Mouse (Mus musculus): ENCODE results near the gene Acp7. TPM values are rescaled to one million over a fixed set of nuclear protein-coding genes. Genes with fewer than 3 reads are reported as not detected.
"Not testable (repeated sequence)": the region's sequence is repeated elsewhere in the genome, so short reads cannot be mapped to it uniquely, and the experiment has no call there.

Acp7 gene
- polyA plus RNA-seq, 1 experiment from 2014 or later = 0.06 TPM

- no peak overlapping the region for H3K4me2 ChIP-seq (replicated peaks)
- no peak overlapping the region for H3K27ac ChIP-seq
- WGBS = 86% methylated on average over 2 of the region's 2 CpGs
- H3K4me1 ChIP-seq (replicated peaks) = no peaks in the 10 kb centered on the region
- no peaks in the 10 kb centered on the region for H3K9me3 ChIP-seq
- H3K4me3 ChIP-seq (replicated peaks) = no peak overlapping the region
- H3K9ac ChIP-seq = no peak overlapping the region
- ATAC-seq = no peak
- H3K36me3 ChIP-seq = no peaks in the 10 kb centered on the region
- H3K27me3 ChIP-seq (replicated peaks) = no peaks in the 10 kb centered on the region
Observed at GRCm38 (mm10) chr7:28645947-28646475, 14.9 kb upstream of the Acp7 start.

- H3K27ac ChIP-seq = no peak overlapping the region
- no peak for ATAC-seq
- no peaks in the 10 kb centered on the region for H3K27me3 ChIP-seq (replicated peaks)
- H3K9me3 ChIP-seq = no peaks in the 10 kb centered on the region
- no peaks in the 10 kb centered on the region for H3K36me3 ChIP-seq
- no peak overlapping the region for H3K4me3 ChIP-seq (replicated peaks)
- no peak overlapping the region for H3K9ac ChIP-seq
- H3K4me1 ChIP-seq (replicated peaks) = no peaks in the 10 kb centered on the region
- H3K4me2 ChIP-seq (replicated peaks) = no peak overlapping the region
- WGBS = 74% methylated on average over 6 of the region's 6 CpGs
Observed at GRCm38 (mm10) chr7:28645366-28645765, 14.2 kb upstream of the Acp7 start.

- H3K27ac ChIP-seq = no peak overlapping the region
- no peak overlapping the region for H3K9ac ChIP-seq
- H3K4me2 ChIP-seq (replicated peaks) = no peak overlapping the region
- H3K27me3 ChIP-seq (replicated peaks) = no peaks in the 10 kb centered on the region
- ATAC-seq = no peak
- H3K4me1 ChIP-seq (replicated peaks) = no peaks in the 10 kb centered on the region
- WGBS = 54% methylated on average over 8 of the region's 8 CpGs
- no peaks in the 10 kb centered on the region for H3K36me3 ChIP-seq
- H3K4me3 ChIP-seq (replicated peaks) = no peak overlapping the region
- H3K9me3 ChIP-seq = no peaks in the 10 kb centered on the region
Observed at GRCm38 (mm10) chr7:28641546-28641945, 10.4 kb upstream of the Acp7 start.

DNA sequence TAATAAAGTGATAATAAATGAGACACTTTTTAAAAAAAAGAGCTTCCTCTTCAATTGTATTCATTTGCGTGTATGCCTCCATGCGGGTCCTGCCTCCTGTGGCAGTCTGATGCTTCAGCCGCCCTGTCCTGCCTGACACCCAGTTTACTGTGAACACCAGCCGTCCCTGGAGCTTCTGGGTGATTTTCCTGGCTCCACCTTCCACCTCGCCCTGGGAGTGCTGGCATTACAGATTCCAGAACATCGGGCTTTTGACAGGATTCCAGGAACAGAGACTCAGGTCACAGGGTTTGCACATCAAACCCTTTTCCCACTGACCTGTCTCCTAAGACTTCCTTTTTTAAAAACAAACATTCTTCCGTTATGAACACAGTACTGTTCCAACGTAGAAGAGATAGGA, 6.4 kb upstream of the Acp7 start:
- H3K4me1 ChIP-seq (replicated peaks) = no peaks in the 10 kb centered on the region
- H3K27me3 ChIP-seq (replicated peaks) = no peaks in the 10 kb centered on the region
- 9% methylated on average over 8 of the region's 8 CpGs for WGBS
- no peaks in the 10 kb centered on the region for H3K9me3 ChIP-seq
- no peaks in the 10 kb centered on the region for H3K36me3 ChIP-seq
- H3K27ac ChIP-seq = no peak overlapping the region
- no peak for ATAC-seq
- H3K9ac ChIP-seq = no peak overlapping the region
- no peak overlapping the region for H3K4me3 ChIP-seq (replicated peaks)
- H3K4me2 ChIP-seq (replicated peaks) = no peak overlapping the region

DNA sequence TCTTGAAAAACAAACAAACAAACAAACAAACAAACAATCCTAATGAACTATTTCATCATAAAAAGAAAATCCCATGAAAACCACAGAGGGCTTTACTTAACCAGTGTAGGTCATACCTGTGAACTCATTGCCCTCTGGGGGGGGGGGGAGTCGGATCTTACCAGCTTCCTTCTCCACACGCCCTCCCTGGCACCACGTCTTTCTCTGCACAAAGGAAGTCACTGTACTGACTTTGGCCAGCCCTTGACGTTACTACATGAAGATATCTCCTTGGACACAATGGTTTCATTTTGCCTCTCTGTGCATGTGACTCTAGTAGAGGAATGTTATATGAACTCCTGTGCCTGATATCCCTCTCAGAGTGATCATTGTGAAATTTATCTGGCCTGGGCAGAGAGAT, 3.0 kb upstream of the Acp7 start:
- Histone ChIP-seq H3K36me3 (no peaks in the 10 kb centered on the region), H3K4me3 (replicated peaks) (no peak overlapping the region), H3K27me3 (replicated peaks) (peaks cover 20% of the 10 kb centered on the region), H3K4me2 (replicated peaks) (no peak overlapping the region), H3K4me1 (replicated peaks) (0 out of 2 replicates have a peak, but pooled peaks cover 5% of the 10 kb centered on the region), H3K9me3 (no peaks in the 10 kb centered on the region), H3K9ac (no peak overlapping the region), H3K27ac (no peak overlapping the region)
- no peak for ATAC-seq
- 45% methylated on average over 4 of the region's 4 CpGs for WGBS

GRCm38 (mm10) chr7:28624791-28625190, 6.3 kb downstream of the Acp7 start:
- Histone ChIP-seq H3K27ac (no peak overlapping the region), H3K27me3 (replicated peaks) (peaks cover 9% of the 10 kb centered on the region), H3K4me3 (replicated peaks) (no peak overlapping the region), H3K4me2 (replicated peaks) (no peak overlapping the region), H3K9me3 (no peaks in the 10 kb centered on the region), H3K4me1 (replicated peaks) (no peaks in the 10 kb centered on the region), H3K36me3 (no peaks in the 10 kb centered on the region), H3K9ac (no peak overlapping the region)
- WGBS = 58% methylated on average over 5 of the region's 5 CpGs
- no peak for ATAC-seq

GRCm38 (mm10) chr7:28619098-28619715, 11.9 kb downstream of the Acp7 start:
- Histone ChIP-seq H3K4me3 (replicated peaks) (no peak overlapping the region), H3K36me3 (no peaks in the 10 kb centered on the region), H3K4me2 (replicated peaks) (no peak overlapping the region), H3K9ac (no peak overlapping the region), H3K27me3 (replicated peaks) (no peaks in the 10 kb centered on the region), H3K27ac (no peak overlapping the region), H3K4me1 (replicated peaks) (no peaks in the 10 kb centered on the region), H3K9me3 (no peaks in the 10 kb centered on the region)
- peak; percentile 78 for ATAC-seq
- WGBS = 47% methylated on average over 9 of the region's 9 CpGs

DNA sequence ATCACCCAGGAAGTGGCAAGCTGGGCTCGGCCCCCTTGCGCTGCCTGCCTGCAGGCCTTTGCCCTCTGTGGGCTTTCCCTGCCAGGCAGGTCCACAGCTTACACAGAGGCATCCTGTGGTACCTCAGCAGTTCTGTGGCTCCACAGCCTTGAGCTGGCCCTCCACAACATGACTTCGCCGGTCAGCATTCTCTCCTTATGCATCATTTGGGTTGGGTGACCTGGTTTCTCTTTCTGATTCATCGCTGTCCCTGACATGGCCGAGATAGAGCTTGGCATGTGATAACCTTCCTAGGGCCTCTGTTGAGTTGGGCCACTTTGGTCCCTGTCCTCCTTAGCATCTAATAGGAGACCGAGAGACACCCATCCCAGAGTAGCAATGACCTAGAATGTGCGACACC, 25.2 kb downstream of the Acp7 start:
- H3K27ac ChIP-seq = no peak overlapping the region
- no peak overlapping the region for H3K9ac ChIP-seq
- no peaks in the 10 kb centered on the region for H3K27me3 ChIP-seq (replicated peaks)
- no peaks in the 10 kb centered on the region for H3K36me3 ChIP-seq
- no peaks in the 10 kb centered on the region for H3K9me3 ChIP-seq
- H3K4me1 ChIP-seq (replicated peaks) = no peaks in the 10 kb centered on the region
- no peak overlapping the region for H3K4me2 ChIP-seq (replicated peaks)
- no peak overlapping the region for H3K4me3 ChIP-seq (replicated peaks)
- no peak for ATAC-seq
- WGBS = 91% methylated on average over 8 of the region's 8 CpGs

DNA sequence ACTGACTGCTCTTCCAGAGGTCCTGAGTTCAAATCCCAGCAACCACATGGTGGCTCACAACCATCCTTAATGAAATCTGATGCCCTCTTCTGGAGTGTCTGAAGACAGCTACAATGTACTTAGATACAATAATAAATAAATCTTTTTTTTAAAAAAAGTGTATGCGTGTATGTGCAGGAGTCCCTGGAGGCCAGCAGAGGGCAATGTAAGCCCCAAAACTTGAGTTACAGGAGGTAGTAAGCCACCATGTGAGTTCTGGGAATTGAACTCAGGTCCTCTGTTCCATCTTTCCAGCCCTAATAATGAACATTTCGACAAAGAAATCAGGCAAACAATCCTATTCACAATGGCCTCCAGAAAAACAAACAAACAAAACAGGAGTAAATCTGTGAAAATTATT, 27.3 kb downstream of the Acp7 start:
- H3K4me2 ChIP-seq (replicated peaks); H3K27me3 ChIP-seq (replicated peaks); H3K4me1 ChIP-seq (replicated peaks); H3K4me3 ChIP-seq (replicated peaks); ATAC-seq; H3K36me3 ChIP-seq; H3K27ac ChIP-seq; H3K9me3 ChIP-seq; H3K9ac ChIP-seq: not testable (repeated sequence)
- 76% methylated on average over 2 of the region's 2 CpGs for WGBS

DNA sequence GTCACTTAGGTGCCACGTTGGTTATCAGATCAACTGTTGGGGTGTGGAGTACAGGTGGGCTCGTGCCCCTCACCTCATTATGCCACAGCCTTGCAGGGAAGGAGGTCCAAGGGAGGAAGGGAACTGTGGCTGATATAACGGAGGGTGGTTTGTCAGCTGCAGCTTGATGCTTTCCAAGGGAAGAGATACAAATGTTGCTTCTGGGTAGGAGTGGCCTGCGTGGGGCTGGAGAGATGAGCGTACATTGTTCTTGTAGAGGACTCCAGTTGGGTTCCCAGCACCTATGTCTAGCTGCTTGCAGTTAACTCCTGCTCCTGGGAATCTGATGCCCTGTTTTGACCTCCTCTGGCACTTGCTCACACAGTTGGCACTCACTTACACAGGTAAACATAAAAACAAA, 28.0 kb downstream of the Acp7 start:
- Histone ChIP-seq H3K4me3 (replicated peaks) (no peak overlapping the region), H3K9me3 (no peaks in the 10 kb centered on the region), H3K27me3 (replicated peaks) (no peaks in the 10 kb centered on the region), H3K9ac (no peak overlapping the region), H3K27ac (no peak overlapping the region), H3K4me2 (replicated peaks) (no peak overlapping the region), H3K4me1 (replicated peaks) (no peaks in the 10 kb centered on the region), H3K36me3 (no peaks in the 10 kb centered on the region)
- no peak for ATAC-seq
- 68% methylated on average over 5 of the region's 5 CpGs for WGBS

- H3K4me3 ChIP-seq (replicated peaks) = no peak overlapping the region
- H3K4me2 ChIP-seq (replicated peaks) = no peak overlapping the region
- H3K4me1 ChIP-seq (replicated peaks) = peaks cover 7% of the 10 kb centered on the region
- H3K9me3 ChIP-seq = no peaks in the 10 kb centered on the region
- H3K27me3 ChIP-seq (replicated peaks) = no peaks in the 10 kb centered on the region
- 18% methylated on average over 7 of the region's 7 CpGs for WGBS
- no peak overlapping the region for H3K9ac ChIP-seq
- no peak for ATAC-seq
- H3K27ac ChIP-seq = no peak overlapping the region
- H3K36me3 ChIP-seq = no peaks in the 10 kb centered on the region
Observed at GRCm38 (mm10) chr7:28601668-28602067, 29.5 kb downstream of the Acp7 start.

- Histone ChIP-seq H3K9ac (no peak overlapping the region), H3K4me1 (replicated peaks) (peaks cover 13% of the 10 kb centered on the region), H3K36me3 (no peaks in the 10 kb centered on the region), H3K27me3 (replicated peaks) (no peaks in the 10 kb centered on the region), H3K4me2 (replicated peaks) (no peak overlapping the region), H3K4me3 (replicated peaks) (no peak overlapping the region), H3K9me3 (no peaks in the 10 kb centered on the region), H3K27ac (no peak overlapping the region)
- 9% methylated on average over 11 of the region's 11 CpGs for WGBS
- ATAC-seq = no peak
Observed at GRCm38 (mm10) chr7:28601029-28601428, 30.1 kb downstream of the Acp7 start.

- no peaks in the 10 kb centered on the region for H3K9me3 ChIP-seq
- H3K4me1 ChIP-seq (replicated peaks) = peaks cover 32% of the 10 kb centered on the region
- H3K27me3 ChIP-seq (replicated peaks) = no peaks in the 10 kb centered on the region
- H3K36me3 ChIP-seq = no peaks in the 10 kb centered on the region
- no peak overlapping the region for H3K9ac ChIP-seq
- no peak for ATAC-seq
- no peak overlapping the region for H3K27ac ChIP-seq
- H3K4me2 ChIP-seq (replicated peaks) = no peak overlapping the region
- H3K4me3 ChIP-seq (replicated peaks) = no peak overlapping the region
- 56% methylated on average over 2 of the region's 2 CpGs for WGBS
Observed at GRCm38 (mm10) chr7:28598951-28599350, 32.2 kb downstream of the Acp7 start.

All from intestine, embryonic 15.5 days (tissue).